Mouse (Mus musculus) spleen, adult 2 months (tissue): ENCODE data around the gene Hip1r.

Source experiments
- CTCF ChIP-seq: fragments of 200-500 bp; IDR thresholded peaks from 2 replicates; pipeline ENCODE4 v1.5.1; 2011; ENCODE audit warnings: mild to moderate bottlenecking, inconsistent platforms; ENCODE audit not compliant: insufficient read depth, insufficient read length, insufficient replicate concordance; ENCODE audit errors: extremely low read depth
- POLR2A ChIP-seq: fragments of 200-500 bp; IDR thresholded peaks from 2 replicates; pipeline ENCODE4 v1.6.1; 2011; ENCODE audit warnings: low read depth, low read length, inconsistent platforms

- TF ChIP-seq CTCF, result no peak
- no peak for TF ChIP-seq POLR2A
These were observed 32.9 kb downstream of the Hip1r start for GRCm38 (mm10) chr5:124006082-124006873.
